Mouse (Mus musculus) layer of hippocampus, adult 11-12 months (tissue): Measurements from ENCODE around the gene Slc10a7.
"Not testable (repeated sequence)": the region's sequence is repeated elsewhere in the genome, so short reads cannot be mapped to it uniquely, and the experiment has no call there.

Source experiments
- DNase-seq: peaks from one replicate; pipeline ENCODE4 v3.0.0; 2022; ENCODE audit warnings: low spot score

Slc10a7 gene

GRCm38 (mm10) chr8:78668206-78668605, 159.1 kb downstream of the Slc10a7 start:
- no peak for DNase-seq

GRCm38 (mm10) chr8:78670241-78670640, 161.1 kb downstream of the Slc10a7 start:
- DNase-seq: no peak

- no peak for DNase-seq
Observed at GRCm38 (mm10) chr8:78678541-78679219, 169.5 kb downstream of the Slc10a7 start.

- DNase-seq: no peak
Observed at GRCm38 (mm10) chr8:78690795-78691194, 181.6 kb downstream of the Slc10a7 start.

- peak; percentile 53 for DNase-seq
Observed at GRCm38 (mm10) chr8:78698331-78698741, 189.2 kb downstream of the Slc10a7 start.

- DNase-seq: no peak
Observed at GRCm38 (mm10) chr8:78703068-78703820, 194.1 kb downstream of the Slc10a7 start.

- no peak for DNase-seq
Observed at GRCm38 (mm10) chr8:78705980-78706379, 196.8 kb downstream of the Slc10a7 start.

- DNase-seq: no peak
Observed at GRCm38 (mm10) chr8:78709948-78710644, 200.9 kb downstream of the Slc10a7 start.

- DNase-seq: no peak
Observed at GRCm38 (mm10) chr8:78710961-78711360, 201.8 kb downstream of the Slc10a7 start.

- no peak for DNase-seq
Observed at GRCm38 (mm10) chr8:78714880-78715279, 205.7 kb downstream of the Slc10a7 start.

GRCm38 (mm10) chr8:78716546-78716945, 207.4 kb downstream of the Slc10a7 start:
- DNase-seq: no peak

GRCm38 (mm10) chr8:78717191-78717590, 208.0 kb downstream of the Slc10a7 start:
- not testable (repeated sequence) for DNase-seq

GRCm38 (mm10) chr8:78719279-78720040, 210.3 kb downstream of the Slc10a7 start:
- DNase-seq: no peak

- no peak for DNase-seq
Observed at GRCm38 (mm10) chr8:78720041-78720414, 210.9 kb downstream of the Slc10a7 start.

GRCm38 (mm10) chr8:78721576-78721975, 212.4 kb downstream of the Slc10a7 start:
- no peak for DNase-seq

- DNase-seq: no peak
Observed at GRCm38 (mm10) chr8:78722201-78722600, 213.1 kb downstream of the Slc10a7 start.

GRCm38 (mm10) chr8:78724832-78725231, 215.7 kb downstream of the Slc10a7 start:
- no peak for DNase-seq

- no peak for DNase-seq
Observed at GRCm38 (mm10) chr8:78728240-78728639, 219.1 kb downstream of the Slc10a7 start.

- no peak for DNase-seq
Observed at GRCm38 (mm10) chr8:78732410-78732809, 223.3 kb downstream of the Slc10a7 start.

- peak; percentile 21 for DNase-seq
Observed at GRCm38 (mm10) chr8:78732995-78733512, 223.9 kb downstream of the Slc10a7 start.

- no peak for DNase-seq
Observed at GRCm38 (mm10) chr8:78734721-78735517, 225.8 kb downstream of the Slc10a7 start.
